Mouse (Mus musculus) limb, embryonic 14.5 days (tissue): ENCODE measurements around the gene Fam78a. TPM values are rescaled to one million over a fixed set of nuclear protein-coding genes. Genes with fewer than 3 reads are reported as not detected.

Experiments
- ATAC-seq: fragments of 200-750 bp; cut with Nextera tagmentation; 2 replicates; pipeline ENCODE4 v1.8.0; 2017; ENCODE audit warnings: low read depth, moderate number of reproducible peaks, moderate TSS enrichment; ENCODE audit not compliant: low FRiP score
- DNase-seq: peaks from one replicate; pipeline ENCODE4 v3.0.0-alpha.2; 2015; ENCODE audit warnings: low spot score
- H3K27ac ChIP-seq: fragments of 300-500 bp; sonication (generic); replicated peaks from 2 replicates; pipeline ENCODE4 v1.5.1; 2014; ENCODE audit warnings: low read depth, mild to moderate bottlenecking, low read length, moderate library complexity, mixed read lengths
- H3K27me3 ChIP-seq: fragments of 300-500 bp; sonication (generic); 2 replicates; pipeline ENCODE4 v1.6.1; 2014; ENCODE audit warnings: low read length, mixed read lengths; ENCODE audit not compliant: control insufficient read depth, insufficient read depth
- H3K36me3 ChIP-seq: fragments of 300-500 bp; sonication (generic); 2 replicates; pipeline ENCODE4 v1.6.1; 2014; ENCODE audit warnings: mild to moderate bottlenecking, low read length, moderate library complexity, mixed read lengths; ENCODE audit not compliant: control insufficient read depth, insufficient read depth
- H3K4me1 ChIP-seq: fragments of 300-500 bp; sonication (generic); 2 replicates; pipeline ENCODE4 v1.6.1; 2014; ENCODE audit warnings: antibody characterized with exemption, low read length, mixed read lengths; ENCODE audit not compliant: control insufficient read depth, insufficient read depth
- H3K4me2 ChIP-seq: fragments of 300-500 bp; sonication (generic); replicated peaks from 2 replicates; pipeline ENCODE4 v1.6.1; 2014; ENCODE audit warnings: low read depth, mild to moderate bottlenecking, low read length, moderate library complexity; ENCODE audit not compliant: severe bottlenecking
- H3K4me3 ChIP-seq: fragments of 300-500 bp; sonication (generic); replicated peaks from 2 replicates; pipeline ENCODE4 v1.5.1; 2014; ENCODE audit warnings: low read length
- H3K9ac ChIP-seq: fragments of 300-500 bp; sonication (generic); 2 replicates; pipeline ENCODE4 v1.6.1; 2014; ENCODE audit warnings: mild to moderate bottlenecking, low read depth, low read length, moderate library complexity; ENCODE audit not compliant: severe bottlenecking
- H3K9me3 ChIP-seq: fragments of 300-500 bp; sonication (generic); 2 replicates; pipeline ENCODE4 v1.6.1; 2016; ENCODE audit warnings: low read length; ENCODE audit not compliant: control insufficient read depth
- POLR2A ChIP-seq: fragments of 200-500 bp; IDR thresholded peaks from 2 replicates; pipeline ENCODE4 v1.8.0; 2012; ENCODE audit warnings: inconsistent platforms, mild to moderate bottlenecking, moderate library complexity, borderline replicate concordance; ENCODE audit not compliant: insufficient read depth, insufficient read length; ENCODE audit errors: extremely low read depth
- WGBS: fragments of 180-500 bp; shearing (Covaris S2); extraction: QIAGEN DNeasy Blood & Tissue Kit; methylation state at CpG from one replicate; pipeline ENCODE4 v1.1.7; 2014; 5-methylcytosine and 5-hydroxymethylcytosine counted together
- polyA plus RNA-seq, 2 experiments: library from polyadenylated mRNA; depleted of rRNA in 1 of 2; stranded (reverse) in 1 of 2; unstranded in 1 of 2; fragments of >200 nt; fragmentation: Nextera tagmentation in 1 of 2; extraction: Ambion mirVana in 1 of 2; gene quantifications; 2 replicates each; pipeline versions ENCODE4 v1.2.1 to v1.2.3; 2012 to 2014

Fam78a gene
- polyA plus RNA-seq, 2 experiments = 5.9 to 6.4 TPM

GRCm38 (mm10) chr2:32121150-32121549 lies 36.5 kb upstream of the Fam78a start:
- ATAC-seq (no peak), DNase-seq (no peak)
- H3K4me2 ChIP-seq = no peak overlapping the region
- no peak overlapping the region for H3K9ac ChIP-seq
- WGBS = 54% methylated on average over 5 of the region's 5 CpGs
- no peak overlapping the region for H3K27ac ChIP-seq
- no peaks in the 10 kb centered on the region for H3K36me3 ChIP-seq
- H3K27me3 ChIP-seq = no peaks in the 10 kb centered on the region
- H3K4me3 ChIP-seq = no peak overlapping the region
- H3K9me3 ChIP-seq = no peaks in the 10 kb centered on the region
- no peak for TF ChIP-seq POLR2A
- H3K4me1 ChIP-seq = no peaks in the 10 kb centered on the region

GRCm38 (mm10) chr2:32119802-32120750 lies 35.4 kb upstream of the Fam78a start:
- Histone ChIP-seq H3K4me1 (no peaks in the 10 kb centered on the region), H3K27ac (no peak overlapping the region), H3K9me3 (no peaks in the 10 kb centered on the region), H3K4me3 (no peak overlapping the region), H3K27me3 (no peaks in the 10 kb centered on the region), H3K36me3 (no peaks in the 10 kb centered on the region), H3K9ac (no peak overlapping the region), H3K4me2 (no peak overlapping the region)
- DNase-seq (no peak), ATAC-seq (no peak)
- no peak for TF ChIP-seq POLR2A
- 86% methylated on average over 20 of the region's 20 CpGs for WGBS

- Histone ChIP-seq H3K4me2 (no peak overlapping the region), H3K4me1 (no peaks in the 10 kb centered on the region), H3K9me3 (no peaks in the 10 kb centered on the region), H3K27me3 (no peaks in the 10 kb centered on the region), H3K9ac (no peak overlapping the region), H3K4me3 (no peak overlapping the region), H3K27ac (no peak overlapping the region), H3K36me3 (no peaks in the 10 kb centered on the region)
- WGBS = 84% methylated on average over 4 of the region's 4 CpGs
- DNase-seq = no peak
- ATAC-seq = no peak
- TF ChIP-seq POLR2A = no peak
These were observed 31.2 kb upstream of the Fam78a start for GRCm38 (mm10) chr2:32115851-32116268.

- Histone ChIP-seq H3K9ac (no peak overlapping the region), H3K27me3 (no peaks in the 10 kb centered on the region), H3K4me3 (no peak overlapping the region), H3K36me3 (no peaks in the 10 kb centered on the region), H3K4me1 (no peaks in the 10 kb centered on the region), H3K9me3 (no peaks in the 10 kb centered on the region), H3K27ac (no peak overlapping the region), H3K4me2 (no peak overlapping the region)
- ATAC-seq = no peak
- DNase-seq = no peak
- no peak for TF ChIP-seq POLR2A
- WGBS = 70% methylated on average over 2 of the region's 2 CpGs
These were observed 27.9 kb upstream of the Fam78a start for GRCm38 (mm10) chr2:32112548-32112947.

GRCm38 (mm10) chr2:32111268-32111667 lies 26.6 kb upstream of the Fam78a start:
- WGBS = 100% methylated on average over 1 of the region's 1 CpGs
- Histone ChIP-seq H3K9me3 (no peaks in the 10 kb centered on the region), H3K4me2 (no peak overlapping the region), H3K27me3 (no peaks in the 10 kb centered on the region), H3K9ac (no peak overlapping the region), H3K4me3 (no peak overlapping the region), H3K36me3 (no peaks in the 10 kb centered on the region), H3K27ac (no peak overlapping the region), H3K4me1 (no peaks in the 10 kb centered on the region)
- TF ChIP-seq POLR2A = no peak
- ATAC-seq = no peak
- no peak for DNase-seq
